19 mouse cellular contexts compared by ENCODE assay signal in genomic region chr1:160100996-160101395, GRCm38 (mm10). TPM values are rescaled to one million over a fixed set of nuclear protein-coding genes. Genes with fewer than 3 reads are reported as not detected.
DNase-seq lines count a peak whose midpoint lies in the region; ATAC-seq and TF ChIP-seq lines count a peak whose summit lies in the region.
"Had no signal": no experiment of that assay in that cellular context is flagged by ENCODE, and none has a peak within 500 bp of the region (broad histone marks: within the 10 kb centered on the region; RNA-seq: fewer than 3 reads in every experiment).

No protein-coding gene starts in this region.

- H3K27ac ChIP-seq in midbrain, postnatal 0 days (ENCODE audit: low read depth, low read length), result no peak overlapping the region
- H3K27ac ChIP-seq: hindbrain, embryonic 14.5 days; kidney, postnatal 0 days; limb, embryonic 15.5 days; midbrain, embryonic 15.5 days had no signal

- no peak overlapping the region for H3K4me3 ChIP-seq in midbrain, postnatal 0 days (ENCODE audit: low read depth, low read length)
- H3K4me3 ChIP-seq: erythroblast, embryonic 14.5 days; limb, embryonic 15.5 days; midbrain, embryonic 15.5 days had no signal

- H3K4me1 ChIP-seq in midbrain, postnatal 0 days (ENCODE audit: insufficient read depth, low read length), result no peaks in the 10 kb centered on the region
- H3K4me1 ChIP-seq: limb, embryonic 15.5 days; midbrain, embryonic 15.5 days had no signal

- no peak overlapping the region for H3K9ac ChIP-seq in midbrain, postnatal 0 days (replicated peaks; ENCODE audit: low read length, poor library complexity, severe bottlenecking)
- H3K9ac ChIP-seq: hindbrain, embryonic 14.5 days; limb, embryonic 15.5 days; liver, postnatal 0 days; midbrain, embryonic 15.5 days had no signal

- intact Hi-C loops in left cerebral cortex, postnatal 14 days (cut with DNase I), result loop anchor here (5.0 kb wide), 1 partner anchor 81 kb away; no protein-coding TSS in a partner anchor
- intact Hi-C loops in left cerebral cortex, postnatal 4 days (cut with DNase I), result loop anchor here (5.0 kb wide), 1 partner anchor 81 kb away; no protein-coding TSS in a partner anchor

- peak; percentile 91 for ATAC-seq in frontal cortex, adult (ENCODE audit: low TSS enrichment)
- ATAC-seq in midbrain, postnatal 0 days (ENCODE audit: low FRiP score), result no peak
- ATAC-seq: intestine, embryonic 16.5 days; liver, postnatal 0 days; midbrain, embryonic 15.5 days had no signal

- TF ChIP-seq CTCF in midbrain, postnatal 0 days (IDR thresholded peaks at IDR 0.05), result no peak

- DNase-seq in frontal cortex, postnatal 14 days (ENCODE audit: low spot score in 2 of 2), result no peak
- peak; percentile 31 to 50 for DNase-seq in left cerebral cortex, postnatal 14 days (ENCODE audit: low spot score in 2 of 2)
- DNase-seq in left cerebral cortex, postnatal 4 days, result no peak
- peak; percentile 85 for DNase-seq in NIH3T3 (ENCODE audit: low read depth)
- peak; percentile 16 for DNase-seq in right cerebral cortex, postnatal 25 days
- no peak for DNase-seq in midbrain, postnatal 0 days (ENCODE audit: low spot score)
- DNase-seq in embryo, embryonic 9.5 days (ENCODE audit: extremely low spot score), result no peak
- DNase-seq: adrenal gland, adult 8-10 months; B cell, adult 2 months; cerebellum, adult 9-10 months; heart, postnatal 10 days; liver, postnatal 0 days had no signal

- H3K27me3 ChIP-seq in midbrain, postnatal 0 days (ENCODE audit: insufficient read depth, low read length), result no peaks in the 10 kb centered on the region
- H3K27me3 ChIP-seq: limb, embryonic 15.5 days; midbrain, embryonic 15.5 days had no signal

- WGBS in midbrain, postnatal 0 days, result 85% methylated on average over 5 of the region's 5 CpGs

- H3K36me3 ChIP-seq in midbrain, postnatal 0 days (ENCODE audit: insufficient read depth, low read length), result no peaks in the 10 kb centered on the region
- H3K36me3 ChIP-seq: limb, embryonic 15.5 days; midbrain, embryonic 15.5 days had no signal

- H3K9me3 ChIP-seq in midbrain, postnatal 0 days (ENCODE audit: low read length), result no peaks in the 10 kb centered on the region
- H3K9me3 ChIP-seq: limb, embryonic 15.5 days; midbrain, embryonic 15.5 days had no signal

- H3K4me2 ChIP-seq in midbrain, postnatal 0 days (ENCODE audit: low read depth, low read length, poor library complexity, severe bottlenecking), result no peak overlapping the region
- H3K4me2 ChIP-seq: hindbrain, embryonic 14.5 days; limb, embryonic 15.5 days; midbrain, embryonic 15.5 days had no signal

RNA-seq across cellular contexts. Expression of gene Tnn, which starts 52.4 kb away (rescaled TPM):
- under 1 TPM; 0.32 to 0.33 TPM for total RNA-seq in left cerebral cortex, postnatal 14 days (2021)
- under 1 TPM; 0.62 to 0.95 TPM for total RNA-seq in left cerebral cortex, postnatal 4 days (2021)
- 0.11 and 0.14 TPM in 2 replicates for total RNA-seq in midbrain, postnatal 0 days (2014; rRNA removed)
- 0.05 TPM in 1 of 2 replicates, not detected in the other for polyA plus RNA-seq in midbrain, postnatal 0 days (2015; fragmentation: Nextera tagmentation; extraction: Ambion mirVana)
- polyA plus RNA-seq: erythroblast, embryonic 14.5 days; hindbrain, embryonic 14.5 days; liver, postnatal 0 days; midbrain, embryonic 15.5 days had no signal

RNA-seq across cellular contexts. Expression of gene 4930523C07Rik, which starts 56.8 kb away (rescaled TPM):
- 1 to 10 TPM; 4.4 to 6.2 TPM for total RNA-seq in left cerebral cortex, postnatal 14 days (2021)
- 1 to 10 TPM; 2.3 to 3.2 TPM for total RNA-seq in left cerebral cortex, postnatal 4 days (2021)
- 1.6 and 1.9 TPM in 2 replicates for total RNA-seq in midbrain, postnatal 0 days (2014; rRNA removed)
- 2.0 and 2.5 TPM in 2 replicates for polyA plus RNA-seq in midbrain, postnatal 0 days (2015; fragmentation: Nextera tagmentation; extraction: Ambion mirVana)

Comparison
In these comparisons a context has a peak if more than half of its experiments do, and no peak if none do; other contexts are left out.
1. DNase-seq: peak in left cerebral cortex, postnatal 14 days (2 of 2), NIH3T3 (single experiment) and right cerebral cortex, postnatal 25 days (single experiment); none in frontal cortex, postnatal 14 days (0 of 2), left cerebral cortex, postnatal 4 days (single experiment), midbrain, postnatal 0 days (single experiment) and embryo, embryonic 9.5 days (single experiment).